8 mouse cellular contexts compared by ENCODE assay signal in genomic region chr17:31857251-31857650, GRCm38 (mm10). TPM values are rescaled to one million over a fixed set of nuclear protein-coding genes. Genes with fewer than 3 reads are reported as not detected.
DNase-seq lines count a peak whose midpoint lies in the region; ATAC-seq and TF ChIP-seq lines count a peak whose summit lies in the region.

No protein-coding gene starts in this region.

- no peaks in the 10 kb centered on the region for H3K27me3 ChIP-seq in heart, embryonic 10.5 days (ENCODE audit: insufficient read depth, poor library complexity, severe bottlenecking)
- H3K27me3 ChIP-seq in lung, embryonic 14.5 days (ENCODE audit: insufficient read depth, low read length): no peaks in the 10 kb centered on the region
- H3K27me3 ChIP-seq in heart, embryonic 16.5 days (ENCODE audit: control insufficient read depth, insufficient read depth, low read length): no peaks in the 10 kb centered on the region
- H3K27me3 ChIP-seq in neural tube, embryonic 15.5 days (replicated peaks): no peaks in the 10 kb centered on the region

- no peak for DNase-seq in heart, embryonic 10.5 days (ENCODE audit: low spot score)
- DNase-seq in heart, adult 18-20 months: no peak
- DNase-seq in lung, embryonic 14.5 days: no peak
- no peak for DNase-seq in lung, postnatal 14 days
- no peak for DNase-seq in layer of hippocampus, adult 9-10 months (ENCODE audit: low spot score)
- DNase-seq in left cerebral cortex, adult 11 months (ENCODE audit: low spot score): no peak

- peak overlapping the region; percentile 96; the same call in 1 of the 2 replicates for H3K4me3 ChIP-seq in heart, embryonic 10.5 days
- H3K4me3 ChIP-seq in lung, embryonic 14.5 days (ENCODE audit: low read depth, low read length): no peak overlapping the region
- no peak overlapping the region for H3K4me3 ChIP-seq in heart, embryonic 16.5 days (ENCODE audit: low read length)
- no peak overlapping the region for H3K4me3 ChIP-seq in neural tube, embryonic 15.5 days (replicated peaks)

- H3K27ac ChIP-seq in heart, embryonic 10.5 days: peak overlapping the region; percentile 98
- peak overlapping the region; percentile 98 for H3K27ac ChIP-seq in lung, embryonic 14.5 days (ENCODE audit: low read depth)
- peak overlapping the region; percentile 100 for H3K27ac ChIP-seq in heart, embryonic 16.5 days (ENCODE audit: low read length)
- peak overlapping the region; percentile 82; the same call in 1 of the 2 replicates for H3K27ac ChIP-seq in neural tube, embryonic 15.5 days (replicated peaks)

- H3K4me2 ChIP-seq in lung, embryonic 14.5 days: peak overlapping the region; percentile 84
- H3K4me2 ChIP-seq in heart, embryonic 16.5 days (ENCODE audit: low read depth, low read length): peak overlapping the region; percentile 94
- no peak overlapping the region for H3K4me2 ChIP-seq in neural tube, embryonic 15.5 days

- H3K9me3 ChIP-seq in heart, embryonic 10.5 days: no peaks in the 10 kb centered on the region
- no peaks in the 10 kb centered on the region for H3K9me3 ChIP-seq in lung, embryonic 14.5 days (ENCODE audit: low read depth, low read length)
- no peaks in the 10 kb centered on the region for H3K9me3 ChIP-seq in heart, embryonic 16.5 days (replicated peaks; ENCODE audit: control insufficient read depth, low read length)
- no peaks in the 10 kb centered on the region for H3K9me3 ChIP-seq in neural tube, embryonic 15.5 days (replicated peaks)

- H3K36me3 ChIP-seq in heart, embryonic 10.5 days: no peaks in the 10 kb centered on the region; the same call in 1 of the 2 replicates
- peaks cover 12% of the 10 kb centered on the region; the same call in 1 of the 2 replicates for H3K36me3 ChIP-seq in lung, embryonic 14.5 days (ENCODE audit: insufficient read depth)
- H3K36me3 ChIP-seq in heart, embryonic 16.5 days (ENCODE audit: control insufficient read depth, insufficient read depth): no peaks in the 10 kb centered on the region
- H3K36me3 ChIP-seq in neural tube, embryonic 15.5 days: no peaks in the 10 kb centered on the region

- no peak overlapping the region for H3K9ac ChIP-seq in lung, embryonic 14.5 days
- H3K9ac ChIP-seq in heart, embryonic 16.5 days (ENCODE audit: low read length): peak overlapping the region; percentile 86
- no peak overlapping the region for H3K9ac ChIP-seq in neural tube, embryonic 15.5 days (replicated peaks)

- WGBS in heart, embryonic 10.5 days: 81% methylated on average over 4 of the region's 4 CpGs
- 62% methylated on average over 4 of the region's 4 CpGs for WGBS in lung, embryonic 14.5 days
- 74% methylated on average over 4 of the region's 4 CpGs for WGBS in heart, embryonic 16.5 days
- WGBS in neural tube, embryonic 15.5 days: 88% methylated on average over 4 of the region's 4 CpGs

- ATAC-seq in lung, embryonic 14.5 days (ENCODE audit: insufficient read depth): no peak
- no peak for ATAC-seq in heart, embryonic 16.5 days (replicated peaks; ENCODE audit: extremely low read depth, insufficient read depth, low FRiP score)
- no peak for ATAC-seq in neural tube, embryonic 15.5 days (ENCODE audit: low FRiP score)

- no peak for TF ChIP-seq CTCF in lung, embryonic 14.5 days (IDR thresholded peaks at IDR 0.05; ENCODE audit: low read depth)

- peaks cover 66% of the 10 kb centered on the region for H3K4me1 ChIP-seq in heart, embryonic 10.5 days
- H3K4me1 ChIP-seq in lung, embryonic 14.5 days (ENCODE audit: insufficient read depth): peaks cover 21% of the 10 kb centered on the region
- H3K4me1 ChIP-seq in heart, embryonic 16.5 days (ENCODE audit: control insufficient read depth, insufficient read depth, low read length): peaks cover 25% of the 10 kb centered on the region
- peaks cover 38% of the 10 kb centered on the region for H3K4me1 ChIP-seq in neural tube, embryonic 15.5 days

RNA-seq across cellular contexts. Expression of gene Sik1, which starts 1.6 kb away (rescaled TPM):
- 20.9 and 22.0 TPM in 2 replicates for polyA plus RNA-seq in heart, embryonic 10.5 days (2016; fragmentation: Nextera tagmentation; extraction: Ambion mirVana)
- total RNA-seq in heart, adult 18-20 months (2021): 10 to 100 TPM; 50.5 to 54.1 TPM
- polyA plus RNA-seq in lung, embryonic 14.5 days (2014; fragmentation: Nextera tagmentation; extraction: Ambion mirVana): 25.0 and 26.2 TPM in 2 replicates
- 13.0 and 18.6 TPM in 2 replicates for polyA plus RNA-seq in heart, embryonic 16.5 days (2015; fragmentation: Nextera tagmentation; extraction: Ambion mirVana)
- 18.4 and 20.7 TPM in 2 replicates for polyA plus RNA-seq in neural tube, embryonic 15.5 days (2015; fragmentation: Nextera tagmentation; extraction: Ambion mirVana)
